Mouse (Mus musculus) thymus, postnatal 25 days (tissue): ENCODE results near the gene Ecsit.

Source experiments
- DNase-seq: peaks from one replicate; pipeline ENCODE4 v3.0.0; 2022

Gene Ecsit

GRCm38 (mm10) chr9:22049721-22050270, 35.4 kb downstream of the Ecsit start:
- no peak for DNase-seq

- DNase-seq = no peak
Measured at GRCm38 (mm10) chr9:22049315-22049714, 35.9 kb downstream of the Ecsit start.

- DNase-seq = no peak
Measured at GRCm38 (mm10) chr9:22047329-22047728, 37.9 kb downstream of the Ecsit start.

- DNase-seq = no peak
Measured at GRCm38 (mm10) chr9:22041832-22042231, 43.4 kb downstream of the Ecsit start.

GRCm38 (mm10) chr9:22037826-22038225, 47.4 kb downstream of the Ecsit start:
- no peak for DNase-seq

- DNase-seq = no peak
Measured at GRCm38 (mm10) chr9:22035300-22036044, 49.8 kb downstream of the Ecsit start.

GRCm38 (mm10) chr9:22030386-22030785, 54.9 kb downstream of the Ecsit start:
- DNase-seq = no peak

- DNase-seq = no peak
Measured at GRCm38 (mm10) chr9:22028467-22028866, 56.8 kb downstream of the Ecsit start.

GRCm38 (mm10) chr9:22024592-22024991, 60.6 kb downstream of the Ecsit start:
- DNase-seq = no peak
